8 mouse cellular contexts compared by ENCODE assay signal in the genomic region with DNA sequence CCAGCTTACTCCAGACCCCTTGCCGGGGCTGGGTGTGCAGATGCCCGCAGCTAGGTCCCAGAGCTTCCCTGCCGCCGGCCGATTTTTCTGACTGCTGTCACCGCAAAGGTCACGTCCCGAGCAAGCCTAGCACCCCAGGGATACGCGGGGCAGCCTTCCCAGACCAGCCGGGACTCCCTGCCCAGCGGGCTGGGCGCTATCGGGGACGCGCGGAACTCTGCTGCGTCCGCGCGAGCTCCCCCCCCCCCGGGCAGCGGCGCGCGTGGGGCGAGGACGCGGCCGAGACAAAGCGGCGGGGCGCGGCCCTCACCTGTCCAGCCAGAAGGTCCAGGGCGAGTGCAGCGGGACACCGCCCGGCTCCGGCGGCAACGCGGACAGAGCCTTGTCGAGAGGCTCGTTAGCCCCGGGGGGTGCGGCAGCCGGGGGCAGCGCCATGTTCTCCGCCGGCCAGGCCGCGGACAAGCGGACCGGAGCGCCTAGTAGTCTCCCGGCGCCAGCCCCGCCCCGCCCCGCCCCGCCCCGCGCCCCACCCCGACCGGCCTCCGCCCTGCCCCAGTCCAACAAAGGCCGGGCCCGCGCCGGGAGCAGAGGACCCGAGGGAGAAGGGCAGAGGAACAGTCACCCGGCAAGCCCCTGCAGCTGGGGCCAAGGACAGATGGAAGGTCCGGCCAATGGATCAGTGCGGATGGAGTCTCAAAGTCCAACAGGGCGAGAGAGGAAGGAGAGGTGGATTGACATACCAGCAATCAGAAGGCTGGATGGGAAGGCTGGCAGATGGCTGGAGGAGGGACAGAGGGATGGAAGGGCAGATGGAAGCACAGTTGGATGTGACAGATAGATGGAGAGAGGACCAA. TPM values are rescaled to one million over a fixed set of nuclear protein-coding genes. Genes with fewer than 3 reads are reported as not detected.
DNase-seq lines count a peak whose midpoint lies in the region; ATAC-seq and TF ChIP-seq lines count a peak whose summit lies in the region.

Gene Eif4e3 (minus strand): TSS at position 454 of the 854 bp plus-strand sequence.
Gene Gm20696 (minus strand): TSS at position 480 of the 854 bp plus-strand sequence.

- under 1% methylated on average over 60 of the region's 75 CpGs for WGBS in forebrain, embryonic 11.5 days
- WGBS in macrophage (ENCODE audit: missing documents): under 1% methylated on average over 69 of the region's 75 CpGs

- peak within 1 kb of the TSS; percentile 92 for H3K4me2 ChIP-seq in forebrain, embryonic 11.5 days (ENCODE audit: low read depth, low read length, severe bottlenecking)

- no peak for TF ChIP-seq CTCF in ES-Bruce4 (IDR thresholded peaks at IDR 0.05; ENCODE audit: low read depth, low read length)
- no peak for TF ChIP-seq CTCF in bone marrow macrophage, adult 2 months (IDR thresholded peaks at IDR 0.05; ENCODE audit: low read depth, low read length)

- DNase-seq in forebrain, embryonic 11.5 days (ENCODE audit: low spot score): peak; percentile 85
- DNase-seq in heart, postnatal 14 days: peak; percentile 74 to 75
- peak; percentile 65 to 76 for DNase-seq in kidney, postnatal 36 days
- DNase-seq in retina, postnatal 1 day: peak; percentile 79
- no peak for DNase-seq in left cerebral cortex, adult 11 months (ENCODE audit: low spot score)

- no peaks in the 10 kb centered on the region for H3K9me3 ChIP-seq in ES-Bruce4 (replicated peaks; ENCODE audit: control insufficient read depth, insufficient read depth, low read length, poor library complexity, severe bottlenecking)
- no peaks in the 10 kb centered on the region for H3K9me3 ChIP-seq in forebrain, embryonic 11.5 days (ENCODE audit: control insufficient read depth, low read length)

- H3K36me3 ChIP-seq in ES-Bruce4 (ENCODE audit: control insufficient read depth, insufficient read depth, low read length, poor library complexity, severe bottlenecking) (no peaks in the 10 kb centered on the region), macrophage (ENCODE audit: inconsistent target) (no peaks in the 10 kb centered on the region)
- H3K36me3 ChIP-seq in forebrain, embryonic 11.5 days (ENCODE audit: control insufficient read depth, insufficient read depth, low read length): no peaks in the 10 kb centered on the region

- H3K4me3 ChIP-seq in ES-Bruce4 (ENCODE audit: low read depth, low read length) (peak within 1 kb of the TSS; percentile 73), macrophage (ENCODE audit: inconsistent target) (peak within 1 kb of the TSS; percentile 73)
- H3K4me3 ChIP-seq in bone marrow macrophage, adult 2 months (ENCODE audit: insufficient read depth, low read length): peak within 1 kb of the TSS; percentile 75
- peak within 1 kb of the TSS; percentile 80 for H3K4me3 ChIP-seq in forebrain, embryonic 11.5 days (ENCODE audit: low read depth, low read length)

- peak within 1 kb of the TSS; percentile 41 for H3K9ac ChIP-seq in ES-Bruce4 (ENCODE audit: low read depth, poor library complexity, severe bottlenecking)
- H3K9ac ChIP-seq in forebrain, embryonic 11.5 days (ENCODE audit: low read length): peak within 1 kb of the TSS; percentile 88

- peak; percentile 77 for ATAC-seq in forebrain, embryonic 11.5 days (replicated peaks; ENCODE audit: low FRiP score)

- H3K79me2 ChIP-seq in macrophage (ENCODE audit: inconsistent target): peaks cover 38% of the 10 kb centered on the region

- intact Hi-C loops in heart, postnatal 14 days (cut with DNase I): loop anchor here (5.0 kb wide), 1 partner anchor 116 kb away; no protein-coding TSS in a partner anchor

- TF ChIP-seq EP300 in ES-Bruce4 (IDR thresholded peaks at IDR 0.05; ENCODE audit: insufficient read depth, low read depth, low read length): no peak

- peaks cover 6% of the 10 kb centered on the region; the same call in 1 of the 2 replicates for H3K27me3 ChIP-seq in ES-Bruce4 (ENCODE audit: control insufficient read depth, insufficient read depth, low read length, poor library complexity, severe bottlenecking)
- H3K27me3 ChIP-seq in forebrain, embryonic 11.5 days (ENCODE audit: control insufficient read depth, insufficient read depth, low read length): no peaks in the 10 kb centered on the region

- H3K27ac ChIP-seq in ES-Bruce4 (ENCODE audit: insufficient read depth, low read length) (no peak within 1 kb of the TSS), macrophage (peak within 1 kb of the TSS; percentile 59)
- peak within 1 kb of the TSS; percentile 32 for H3K27ac ChIP-seq in bone marrow macrophage, adult 2 months (ENCODE audit: insufficient read depth, low read depth, low read length)
- H3K27ac ChIP-seq in forebrain, embryonic 11.5 days (ENCODE audit: low read depth, low read length): 0 out of 2 replicates have a peak within 1 kb of the TSS, but pooled peaks have one; percentile 10

- no peaks in the 10 kb centered on the region for H3K4me1 ChIP-seq in ES-Bruce4 (ENCODE audit: control insufficient read depth, insufficient read depth, low read length)
- H3K4me1 ChIP-seq in bone marrow macrophage, adult 2 months (ENCODE audit: control insufficient read depth, insufficient read depth, low read length): peaks cover 17% of the 10 kb centered on the region
- H3K4me1 ChIP-seq in forebrain, embryonic 11.5 days (replicated peaks; ENCODE audit: control insufficient read depth, insufficient read depth, low read length): peaks cover 22% of the 10 kb centered on the region

- no peak for TF ChIP-seq POLR2A in ES-Bruce4 (IDR thresholded peaks at IDR 0.05; ENCODE audit: insufficient read depth, low read length)
- TF ChIP-seq POLR2A in bone marrow macrophage, adult 2 months (IDR thresholded peaks at IDR 0.05; ENCODE audit: borderline replicate concordance, low read depth, low read length): no peak

RNA-seq across cellular contexts. Expression of gene Eif4e3, which starts in this region (rescaled TPM):
- polyA plus RNA-seq in ES-Bruce4 (2011; ENCODE audit: insufficient read depth, insufficient read length, low read depth, missing spikeins): 6.4 and 8.6 TPM in 2 replicates
- 26.3 and 29.4 TPM in 2 replicates for polyA plus RNA-seq in bone marrow macrophage, adult 2 months (2012; ENCODE audit: insufficient read depth, insufficient read length, missing spikeins)
- polyA plus RNA-seq in forebrain, embryonic 11.5 days (2014; fragmentation: Nextera tagmentation; extraction: Ambion mirVana): 14.2 and 15.5 TPM in 2 replicates
- 10 to 100 TPM; 32.5 to 34.2 TPM for total RNA-seq in heart, postnatal 14 days (2021)
- 10 to 100 TPM; 11.3 to 37.4 (median 26.5) TPM for total RNA-seq in macrophage (2018; cell fraction: chromatin; rRNA removed)
- total RNA-seq in macrophage (2018; cell fraction: cytosol; rRNA removed): 10 to 100 TPM; 20.9 to 32.6 (median 24.6) TPM
- total RNA-seq in macrophage (2018; cell fraction: nucleus; rRNA removed): 10 to 100 TPM; 12.5 to 52.1 (median 26.8) TPM
- 20.9 to 25.3 TPM (median 21.1 TPM) in 3 replicates for polyA plus RNA-seq in macrophage (2018)

RNA-seq across cellular contexts. Expression of gene Gm20696, which starts in this region (rescaled TPM):
- polyA plus RNA-seq in ES-Bruce4 (2011; ENCODE audit: insufficient read depth, insufficient read length, low read depth, missing spikeins) (0.24 TPM in 1 of 2 replicates, not detected in the other), macrophage (2018) (0.03 to 0.27 TPM in 2 of 3 replicates, not detected in the other)
- 3.0 and 4.7 TPM in 2 replicates for polyA plus RNA-seq in bone marrow macrophage, adult 2 months (2012; ENCODE audit: insufficient read depth, insufficient read length, missing spikeins)
- polyA plus RNA-seq in forebrain, embryonic 11.5 days (2014; fragmentation: Nextera tagmentation; extraction: Ambion mirVana): 5.3 and 5.7 TPM in 2 replicates
- 1 to 10 TPM; 2.3 to 3.2 TPM for total RNA-seq in heart, postnatal 14 days (2021)
- 100 to 1,000 TPM in 4 of 26 experiments, 10 to 100 TPM in 22; 21.3 to 172 (median 40.8) TPM for total RNA-seq in macrophage (2018; cell fraction: chromatin; rRNA removed)
- total RNA-seq in macrophage (2018; cell fraction: cytosol; rRNA removed): 1 to 10 TPM in 6 of 26 experiments, under 1 TPM in 20; 0.07 to 2.5 (median 0.44) TPM
- 100 to 1,000 TPM in 1 of 26 experiments, 10 to 100 TPM in 21, 1 to 10 TPM in 4; 4.9 to 135 (median 21.7) TPM for total RNA-seq in macrophage (2018; cell fraction: nucleus; rRNA removed)
